Mouse (Mus musculus) myocyte (in vitro differentiated cells): ENCODE measurements at regions not wholly inside any gene's neighbourhood (a gene's known extent, or its start where the extent isn't known, plus 50 kb on each side); places are given as distances from the start of the nearest gene placed in this dataset.
A peak's percentile ranks its signal among the peaks of the same experiment; 100 is the strongest.

ENCODE experiments used
- CEBPB ChIP-seq: IDR thresholded peaks from 2 replicates; pipeline ENCODE4 v1.6.1; 2011; ENCODE audit warnings: mild to moderate bottlenecking, moderate library complexity; ENCODE audit not compliant: poor library complexity, insufficient read depth, severe bottlenecking
- POLR2A ChIP-seq: IDR thresholded peaks from one replicate; pipeline ENCODE4 v1.6.1; 2011; ENCODE audit warnings: low read depth, mild to moderate bottlenecking, control low read depth, moderate library complexity; ENCODE audit not compliant: insufficient read length
- REST ChIP-seq: IDR thresholded peaks from one replicate; pipeline ENCODE4 v1.6.1; 2011; ENCODE audit warnings: mild to moderate bottlenecking, control low read depth, moderate library complexity; ENCODE audit not compliant: insufficient read depth, insufficient read length

DNA sequence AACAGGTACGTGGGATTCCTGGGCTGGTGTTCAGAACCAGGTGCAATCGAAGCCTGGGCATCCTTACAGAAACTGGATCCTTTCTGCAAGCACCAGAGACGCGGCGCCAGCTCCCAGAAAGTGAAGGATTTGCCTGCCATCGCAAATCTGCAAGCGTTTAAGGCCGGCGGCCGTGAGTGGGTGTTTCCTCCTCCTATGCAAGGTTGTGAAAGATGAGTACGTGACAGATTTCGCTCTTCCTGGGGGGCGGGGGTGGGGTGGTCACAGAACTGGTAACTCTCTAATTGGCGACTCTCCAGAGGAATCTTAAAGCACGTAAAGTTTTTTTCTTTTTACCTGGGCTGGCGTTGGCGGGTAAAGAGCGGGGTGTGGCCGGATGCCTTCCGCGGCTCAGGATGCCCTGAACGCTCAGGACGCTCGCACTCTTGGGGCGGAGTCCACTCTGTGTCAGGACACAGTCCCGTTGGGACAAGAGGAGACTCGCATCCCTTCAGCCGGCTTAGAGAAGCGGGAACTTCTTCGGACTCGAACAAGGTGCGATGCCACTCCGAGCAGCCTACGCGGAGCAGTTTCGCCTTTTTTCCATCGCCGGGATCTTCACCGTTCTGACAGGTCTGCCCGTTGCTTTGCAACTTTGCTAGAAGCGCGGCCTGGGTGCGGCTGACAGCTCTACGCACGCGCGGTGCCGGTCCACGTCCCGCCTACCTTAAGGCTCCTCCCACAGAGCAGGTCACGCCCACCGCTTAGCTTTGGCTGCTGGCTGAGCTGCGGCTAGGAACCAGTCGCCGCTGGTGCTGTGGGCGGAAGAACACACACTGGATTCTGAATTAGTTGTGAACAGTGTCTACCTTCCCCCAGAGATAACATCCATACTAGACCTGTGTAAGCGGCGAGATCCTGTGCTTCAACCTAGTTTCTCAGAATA, 141.4 kb upstream of the Ccdc54 start:
- peak; percentile 90 for TF ChIP-seq POLR2A
- no peak for TF ChIP-seq CEBPB
- no peak for TF ChIP-seq REST
